Mouse (Mus musculus) brown adipose tissue, adult 24 weeks (tissue): Measurements from ENCODE around the gene Lgi2. TPM values are rescaled to one million over a fixed set of nuclear protein-coding genes. Genes with fewer than 3 reads are reported as not detected.

Experiments
- H3K27ac ChIP-seq: fragments of 200-500 bp; replicated peaks from 2 replicates; pipeline ENCODE4 v1.5.1; 2012; ENCODE audit warnings: low read depth, mild to moderate bottlenecking, low read length
- H3K4me1 ChIP-seq: fragments of 200-500 bp; 2 replicates; pipeline ENCODE4 v1.6.1; 2012; ENCODE audit warnings: low read length, mixed read lengths; ENCODE audit not compliant: control insufficient read depth, insufficient read depth, insufficient read length
- H3K4me3 ChIP-seq: fragments of 200-500 bp; 2 replicates; pipeline ENCODE4 v1.5.1; 2012; ENCODE audit warnings: low read depth, mild to moderate bottlenecking, low read length, moderate library complexity; ENCODE audit not compliant: insufficient read depth
- polyA plus RNA-seq: library from polyadenylated mRNA; stranded (reverse); fragments of >200 nt; gene quantifications from 2 replicates; pipeline ENCODE4 v1.2.4, GENCODE M21; 2012; ENCODE audit not compliant: missing spikeins, insufficient read depth, insufficient read length

Gene Lgi2
- polyA plus RNA-seq, 1 experiment, result 2.7 TPM

- Histone ChIP-seq H3K4me3 (peak overlapping the region; percentile 17), H3K4me1 (no peaks in the 10 kb centered on the region), H3K27ac (no peak overlapping the region)
Measured at GRCm38 (mm10) chr5:52515246-52516021, 50.8 kb downstream of the Lgi2 start.

GRCm38 (mm10) chr5:52511089-52511488 lies 55.2 kb downstream of the Lgi2 start:
- H3K27ac ChIP-seq, result no peak overlapping the region
- H3K4me3 ChIP-seq, result no peak overlapping the region
- no peaks in the 10 kb centered on the region for H3K4me1 ChIP-seq

- no peak overlapping the region for H3K4me3 ChIP-seq
- H3K4me1 ChIP-seq, result no peaks in the 10 kb centered on the region
- H3K27ac ChIP-seq, result no peak overlapping the region
Measured at GRCm38 (mm10) chr5:52509416-52509815, 56.8 kb downstream of the Lgi2 start.

GRCm38 (mm10) chr5:52504666-52505065 lies 61.6 kb downstream of the Lgi2 start:
- H3K4me1 ChIP-seq, result no peaks in the 10 kb centered on the region
- H3K27ac ChIP-seq, result no peak overlapping the region
- H3K4me3 ChIP-seq, result no peak overlapping the region

GRCm38 (mm10) chr5:52504148-52504547 lies 62.1 kb downstream of the Lgi2 start:
- H3K27ac ChIP-seq, result no peak overlapping the region

GRCm38 (mm10) chr5:52495671-52496070 lies 70.6 kb downstream of the Lgi2 start:
- no peak overlapping the region for H3K27ac ChIP-seq
- no peak overlapping the region for H3K4me3 ChIP-seq
- no peaks in the 10 kb centered on the region for H3K4me1 ChIP-seq

More at GRCm38 (mm10) chr5:52504148-52504547, 62.1 kb downstream of the Lgi2 start:
- no peak overlapping the region for H3K4me3 ChIP-seq
- no peaks in the 10 kb centered on the region for H3K4me1 ChIP-seq

- Histone ChIP-seq H3K4me1 (no peaks in the 10 kb centered on the region), H3K4me3 (no peak overlapping the region), H3K27ac (no peak overlapping the region)
Measured at GRCm38 (mm10) chr5:52491496-52491895, 74.8 kb downstream of the Lgi2 start.

GRCm38 (mm10) chr5:52487559-52488430 lies 78.5 kb downstream of the Lgi2 start:
- H3K4me3 ChIP-seq, result no peak overlapping the region
- H3K27ac ChIP-seq, result no peak overlapping the region
- no peaks in the 10 kb centered on the region for H3K4me1 ChIP-seq

Other genes starting within 250 kb of the Lgi2 start
- gene Sod3, start 202.7 kb downstream of the Lgi2 start, polyA plus RNA-seq, result 143 and 160 TPM in 2 replicates
- gene Ccdc149, start 94.9 kb downstream of the Lgi2 start, polyA plus RNA-seq, result 1.8 and 2.1 TPM in 2 replicates
- gene Sepsecs, start 103.2 kb upstream of the Lgi2 start, polyA plus RNA-seq, result 8.4 and 14.1 TPM in 2 replicates
- gene Pi4k2b, start 175.1 kb upstream of the Lgi2 start, polyA plus RNA-seq, result 8.8 and 11.1 TPM in 2 replicates
- gene Zcchc4, start 208.9 kb upstream of the Lgi2 start, polyA plus RNA-seq, result 5.2 and 9.2 TPM in 2 replicates